Mouse (Mus musculus): ENCODE measurements around the gene Copz1.
"Not testable (repeated sequence)": the region's sequence is repeated elsewhere in the genome, so short reads cannot be mapped to it uniquely, and the experiment has no call there.

DNA sequence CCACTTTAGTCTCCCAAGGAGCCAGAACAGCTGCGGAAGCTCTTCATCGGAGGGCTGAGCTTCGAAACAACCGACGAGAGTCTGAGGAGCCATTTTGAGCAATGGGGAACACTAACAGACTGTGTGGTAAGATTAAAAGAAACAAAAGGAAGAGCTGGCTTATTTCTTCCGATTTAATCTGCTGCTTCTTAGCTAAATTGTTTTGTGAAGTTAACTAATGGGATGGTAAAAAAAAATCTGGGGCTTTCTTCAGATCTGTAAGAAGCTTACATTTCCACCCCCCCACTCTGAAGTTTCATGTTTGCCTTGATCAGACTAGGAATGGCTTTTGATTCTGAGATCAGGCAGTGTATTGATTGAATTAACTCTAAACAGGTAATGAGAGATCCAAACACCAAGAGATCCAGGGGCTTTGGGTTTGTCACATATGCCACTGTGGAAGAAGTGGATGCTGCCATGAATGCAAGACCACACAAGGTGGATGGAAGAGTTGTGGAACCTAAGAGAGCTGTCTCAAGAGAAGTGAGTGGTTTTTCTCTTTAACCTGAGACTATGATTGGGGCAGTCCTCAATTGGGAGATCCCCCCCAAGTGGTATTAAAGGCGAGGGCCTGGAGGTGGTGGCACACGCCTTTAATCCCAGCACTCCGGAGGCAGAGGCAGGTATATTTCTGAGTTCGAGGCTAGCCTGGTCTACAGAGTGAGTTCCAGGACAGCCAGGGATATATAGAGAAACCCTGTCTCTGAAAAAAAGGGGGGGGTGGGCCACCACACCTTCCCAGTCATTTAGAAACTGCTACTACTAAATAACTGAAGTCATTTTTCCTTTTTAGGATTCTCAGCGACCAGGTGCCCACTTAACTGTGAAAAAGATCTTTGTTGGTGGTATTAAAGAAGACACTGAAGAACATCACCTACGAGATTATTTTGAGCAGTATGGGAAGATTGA, 31.2 kb upstream of the Copz1 start:
- not testable (repeated sequence) for TF ChIP-seq CTCF (IDR thresholded peaks at IDR 0.05; ENCODE audit: insufficient read depth, low read length); POLR2A (IDR thresholded peaks at IDR 0.05; ENCODE audit: borderline replicate concordance, extremely low read depth, low read depth, low read length)
